Mouse (Mus musculus) hindbrain, embryonic 13.5 days (tissue): ENCODE results near the gene Pdcd4. TPM values are rescaled to one million over a fixed set of nuclear protein-coding genes. Genes with fewer than 3 reads are reported as not detected.
A peak's percentile ranks its signal among the peaks of the same experiment; 100 is the strongest.

Experiments used
- ATAC-seq: fragments of 200-750 bp; cut with Nextera tagmentation; 2 replicates; pipeline ENCODE4 v1.8.0; 2017; ENCODE audit warnings: moderate TSS enrichment; ENCODE audit not compliant: low FRiP score
- H3K27ac ChIP-seq: fragments of 300-500 bp; sonication (generic); 2 replicates; pipeline ENCODE4 v1.5.1; 2015; ENCODE audit warnings: inconsistent platforms, mild to moderate bottlenecking, moderate library complexity
- H3K27me3 ChIP-seq: fragments of 300-500 bp; sonication (generic); 2 replicates; pipeline ENCODE4 v1.6.1; 2015; ENCODE audit warnings: mild to moderate bottlenecking, inconsistent platforms
- H3K36me3 ChIP-seq: fragments of 300-500 bp; sonication (generic); 2 replicates; pipeline ENCODE4 v1.6.1; 2015; ENCODE audit warnings: mild to moderate bottlenecking, inconsistent platforms
- H3K4me1 ChIP-seq: fragments of 300-500 bp; sonication (generic); replicated peaks from 2 replicates; pipeline ENCODE4 v1.6.1; 2015; ENCODE audit warnings: inconsistent platforms
- H3K4me2 ChIP-seq: fragments of 300-500 bp; sonication (generic); 2 replicates; pipeline ENCODE4 v1.6.1; 2015; ENCODE audit warnings: inconsistent platforms, mild to moderate bottlenecking, moderate library complexity
- H3K4me3 ChIP-seq: fragments of 300-500 bp; sonication (generic); 2 replicates; pipeline ENCODE4 v1.5.1; 2015; ENCODE audit warnings: mild to moderate bottlenecking, inconsistent platforms
- H3K9ac ChIP-seq: fragments of 300-500 bp; sonication (generic); 2 replicates; pipeline ENCODE4 v1.6.1; 2015; ENCODE audit warnings: mild to moderate bottlenecking, inconsistent platforms
- H3K9me3 ChIP-seq: fragments of 300-500 bp; sonication (generic); 2 replicates; pipeline ENCODE4 v1.6.1; 2016; ENCODE audit warnings: inconsistent platforms
- WGBS: fragments of 180-500 bp; shearing (Covaris S2); methylation state at CpG from one replicate; pipeline ENCODE4 v1.1.7; 2015; 5-methylcytosine and 5-hydroxymethylcytosine counted together
- polyA plus RNA-seq: library from polyadenylated mRNA; unstranded; fragments of >200 nt; fragmentation: Nextera tagmentation; extraction: Ambion mirVana; gene quantifications from 2 replicates; pipeline ENCODE4 v1.2.1, GENCODE M21; 2015

Gene Pdcd4
- polyA plus RNA-seq: 75.4 and 82.8 TPM in 2 replicates

GRCm38 (mm10) chr19:53892061-53892460, at the start of gene Pdcd4:
TSS of gene Pdcd4 (plus strand) at chr19:53892231.
- Histone ChIP-seq H3K4me2 (no peak within 1 kb of the TSS), H3K36me3 (no peaks in the 10 kb centered on the region), H3K27me3 (no peaks in the 10 kb centered on the region), H3K4me1 (0 out of 2 replicates have a peak, but pooled peaks cover 3% of the 10 kb centered on the region), H3K27ac (no peak within 1 kb of the TSS), H3K9me3 (no peaks in the 10 kb centered on the region), H3K9ac (no peak within 1 kb of the TSS), H3K4me3 (no peak within 1 kb of the TSS)
- WGBS: 62% methylated on average over 3 of the region's 3 CpGs
- no peak for ATAC-seq

- 90% methylated on average over 8 of the region's 8 CpGs for WGBS
- Histone ChIP-seq H3K4me2 (no peak overlapping the region), H3K9ac (no peak overlapping the region), H3K27ac (no peak overlapping the region), H3K9me3 (no peaks in the 10 kb centered on the region), H3K27me3 (0 out of 2 replicates have a peak, but pooled peaks cover under 1% of the 10 kb centered on the region), H3K4me3 (no peak overlapping the region), H3K4me1 (no peaks in the 10 kb centered on the region), H3K36me3 (no peaks in the 10 kb centered on the region)
- no peak for ATAC-seq
These were observed 48.1 kb upstream of the Pdcd4 start for GRCm38 (mm10) chr19:53843972-53844371.

- H3K4me2 ChIP-seq: no peak overlapping the region
- H3K36me3 ChIP-seq: no peaks in the 10 kb centered on the region
- H3K27me3 ChIP-seq: 0 out of 2 replicates have a peak, but pooled peaks cover 6% of the 10 kb centered on the region
- H3K4me1 ChIP-seq: peaks cover 35% of the 10 kb centered on the region
- H3K9me3 ChIP-seq: no peaks in the 10 kb centered on the region
- no peak overlapping the region for H3K4me3 ChIP-seq
- no peak for ATAC-seq
- no peak overlapping the region for H3K9ac ChIP-seq
- WGBS: 90% methylated on average over 10 of the region's 10 CpGs
- no peak overlapping the region for H3K27ac ChIP-seq
These were observed 43.6 kb upstream of the Pdcd4 start for GRCm38 (mm10) chr19:53848272-53848995.

- H3K27me3 ChIP-seq: 0 out of 2 replicates have a peak, but pooled peaks cover 10% of the 10 kb centered on the region
- peaks cover 43% of the 10 kb centered on the region for H3K4me1 ChIP-seq
- H3K9me3 ChIP-seq: no peaks in the 10 kb centered on the region
- peak overlapping the region; percentile 36; the same call in 1 of the 2 replicates for H3K27ac ChIP-seq
- H3K4me2 ChIP-seq: no peak overlapping the region
- H3K36me3 ChIP-seq: no peaks in the 10 kb centered on the region
- H3K9ac ChIP-seq: no peak overlapping the region
- WGBS: 65% methylated on average over 18 of the region's 18 CpGs
- ATAC-seq: no peak
- H3K4me3 ChIP-seq: no peak overlapping the region
These were observed 41.7 kb upstream of the Pdcd4 start for GRCm38 (mm10) chr19:53850166-53850922.

- no peak overlapping the region for H3K9ac ChIP-seq
- no peak overlapping the region for H3K4me3 ChIP-seq
- H3K4me1 ChIP-seq: peaks cover 47% of the 10 kb centered on the region
- H3K27me3 ChIP-seq: 0 out of 2 replicates have a peak, but pooled peaks cover 10% of the 10 kb centered on the region
- peak overlapping the region; percentile 91 for H3K27ac ChIP-seq
- H3K9me3 ChIP-seq: no peaks in the 10 kb centered on the region
- no peak overlapping the region for H3K4me2 ChIP-seq
- no peak for ATAC-seq
- WGBS: 85% methylated on average over 13 of the region's 13 CpGs
- H3K36me3 ChIP-seq: no peaks in the 10 kb centered on the region
These were observed 40.7 kb upstream of the Pdcd4 start for GRCm38 (mm10) chr19:53851352-53851751.

- Histone ChIP-seq H3K4me1 (peaks cover 47% of the 10 kb centered on the region), H3K4me2 (peak overlapping the region; percentile 44)
- 78% methylated on average over 14 of the region's 14 CpGs for WGBS
These were observed 40.0 kb upstream of the Pdcd4 start for GRCm38 (mm10) chr19:53851826-53852698.

GRCm38 (mm10) chr19:53852699-53853451, 39.2 kb upstream of the Pdcd4 start:
- peak; percentile 92 for ATAC-seq
- no peak overlapping the region for H3K9ac ChIP-seq
- H3K4me1 ChIP-seq: peaks cover 52% of the 10 kb centered on the region

More at GRCm38 (mm10) chr19:53851826-53852698, 40.0 kb upstream of the Pdcd4 start:
- H3K27ac ChIP-seq: peak overlapping the region; percentile 91
- no peak overlapping the region for H3K9ac ChIP-seq
- no peaks in the 10 kb centered on the region for H3K9me3 ChIP-seq
- no peak overlapping the region for H3K4me3 ChIP-seq
- ATAC-seq: peak; percentile 21
- H3K36me3 ChIP-seq: no peaks in the 10 kb centered on the region
- H3K27me3 ChIP-seq: 0 out of 2 replicates have a peak, but pooled peaks cover 10% of the 10 kb centered on the region

GRCm38 (mm10) chr19:53854978-53855377, 37.1 kb upstream of the Pdcd4 start:
- Histone ChIP-seq H3K9me3 (no peaks in the 10 kb centered on the region), H3K36me3 (no peaks in the 10 kb centered on the region), H3K9ac (no peak overlapping the region), H3K27ac (no peak overlapping the region), H3K4me3 (no peak overlapping the region), H3K4me1 (peaks cover 54% of the 10 kb centered on the region), H3K4me2 (no peak overlapping the region), H3K27me3 (0 out of 2 replicates have a peak, but pooled peaks cover 8% of the 10 kb centered on the region)
- 74% methylated on average over 4 of the region's 4 CpGs for WGBS
- no peak for ATAC-seq

More at GRCm38 (mm10) chr19:53852699-53853451, 39.2 kb upstream of the Pdcd4 start:
- H3K27me3 ChIP-seq: 0 out of 2 replicates have a peak, but pooled peaks cover 10% of the 10 kb centered on the region
- H3K9me3 ChIP-seq: no peaks in the 10 kb centered on the region
- no peaks in the 10 kb centered on the region for H3K36me3 ChIP-seq
- WGBS: 21% methylated on average over 15 of the region's 15 CpGs
- H3K27ac ChIP-seq: peak overlapping the region; percentile 91
- H3K4me2 ChIP-seq: peak overlapping the region; percentile 44
- H3K4me3 ChIP-seq: no peak overlapping the region

- 0 out of 2 replicates have a peak, but pooled peaks cover 8% of the 10 kb centered on the region for H3K27me3 ChIP-seq
- H3K9me3 ChIP-seq: no peaks in the 10 kb centered on the region
- no peak overlapping the region for H3K9ac ChIP-seq
- WGBS: 78% methylated on average over 5 of the region's 5 CpGs
- ATAC-seq: no peak
- no peak overlapping the region for H3K4me2 ChIP-seq
- H3K4me3 ChIP-seq: no peak overlapping the region
- H3K27ac ChIP-seq: no peak overlapping the region
- peaks cover 46% of the 10 kb centered on the region for H3K4me1 ChIP-seq
- H3K36me3 ChIP-seq: no peaks in the 10 kb centered on the region
These were observed 36.2 kb upstream of the Pdcd4 start for GRCm38 (mm10) chr19:53855781-53856180.

GRCm38 (mm10) chr19:53856794-53857193, 35.2 kb upstream of the Pdcd4 start:
- H3K9ac ChIP-seq: no peak overlapping the region
- peaks cover 37% of the 10 kb centered on the region for H3K4me1 ChIP-seq
- no peaks in the 10 kb centered on the region for H3K9me3 ChIP-seq
- 0 out of 2 replicates have a peak, but pooled peaks cover 6% of the 10 kb centered on the region for H3K27me3 ChIP-seq
- 77% methylated on average over 9 of the region's 9 CpGs for WGBS
- no peak for ATAC-seq
- H3K27ac ChIP-seq: no peak overlapping the region
- no peaks in the 10 kb centered on the region for H3K36me3 ChIP-seq
- H3K4me2 ChIP-seq: no peak overlapping the region
- no peak overlapping the region for H3K4me3 ChIP-seq

- peaks cover 25% of the 10 kb centered on the region for H3K4me1 ChIP-seq
These were observed 34.1 kb upstream of the Pdcd4 start for GRCm38 (mm10) chr19:53857962-53858361.

More at GRCm38 (mm10) chr19:53857962-53858361, 34.1 kb upstream of the Pdcd4 start:
- Histone ChIP-seq H3K9ac (no peak overlapping the region), H3K36me3 (no peaks in the 10 kb centered on the region), H3K27me3 (0 out of 2 replicates have a peak, but pooled peaks cover 6% of the 10 kb centered on the region), H3K4me2 (no peak overlapping the region), H3K27ac (peak overlapping the region; percentile 40; the same call in 1 of the 2 replicates), H3K9me3 (no peaks in the 10 kb centered on the region), H3K4me3 (no peak overlapping the region)
- no peak for ATAC-seq
- WGBS: 80% methylated on average over 6 of the region's 6 CpGs
